Mouse (Mus musculus): ENCODE measurements at regions not wholly inside any gene's neighbourhood (a gene's known extent, or its start where the extent isn't known, plus 50 kb on each side); places are given as distances from the start of the nearest gene placed in this dataset.

GRCm38 (mm10) chr3:38226147-38226546 is 258.5 kb downstream of the Ankrd50 start:
- no peak overlapping the region for H3K9ac ChIP-seq (replicated peaks; ENCODE audit: low read length)
- H3K27ac ChIP-seq (replicated peaks; ENCODE audit: low read depth, low read length): no peak overlapping the region
- H3K9me3 ChIP-seq (replicated peaks; ENCODE audit: control insufficient read depth, low read length): no peaks in the 10 kb centered on the region
- H3K4me3 ChIP-seq (ENCODE audit: low read depth, low read length): no peak overlapping the region
- H3K36me3 ChIP-seq (replicated peaks; ENCODE audit: control insufficient read depth, insufficient read depth, low read depth, low read length): no peaks in the 10 kb centered on the region
- ATAC-seq (replicated peaks; ENCODE audit: insufficient number of reproducible peaks, low FRiP score, low TSS enrichment, low read depth): no peak
- no peaks in the 10 kb centered on the region for H3K4me1 ChIP-seq (ENCODE audit: control insufficient read depth, insufficient read depth, low read length)
- WGBS: 66% methylated on average over 2 of the region's 2 CpGs
- no peak overlapping the region for H3K4me2 ChIP-seq (ENCODE audit: low read depth, low read length)
- H3K27me3 ChIP-seq (ENCODE audit: control insufficient read depth, insufficient read depth, low read length): no peaks in the 10 kb centered on the region
- no peak for DNase-seq (ENCODE audit: low spot score)

GRCm38 (mm10) chr3:38221834-38222215 is 262.8 kb downstream of the Ankrd50 start:
- Histone ChIP-seq H3K9me3 (replicated peaks; ENCODE audit: control insufficient read depth, low read length) (no peaks in the 10 kb centered on the region), H3K4me2 (ENCODE audit: low read depth, low read length) (no peak overlapping the region), H3K4me3 (ENCODE audit: low read depth, low read length) (no peak overlapping the region), H3K36me3 (replicated peaks; ENCODE audit: control insufficient read depth, insufficient read depth, low read depth, low read length) (no peaks in the 10 kb centered on the region), H3K27me3 (ENCODE audit: control insufficient read depth, insufficient read depth, low read length) (no peaks in the 10 kb centered on the region), H3K27ac (replicated peaks; ENCODE audit: low read depth, low read length) (no peak overlapping the region), H3K9ac (replicated peaks; ENCODE audit: low read length) (no peak overlapping the region), H3K4me1 (ENCODE audit: control insufficient read depth, insufficient read depth, low read length) (no peaks in the 10 kb centered on the region)
- DNase-seq (ENCODE audit: low spot score): no peak
- 89% methylated on average over 8 of the region's 8 CpGs for WGBS
- 0 out of 2 replicates have a peak, but pooled peaks have one; percentile 23 for ATAC-seq (replicated peaks; ENCODE audit: insufficient number of reproducible peaks, low FRiP score, low TSS enrichment, low read depth)

DNA sequence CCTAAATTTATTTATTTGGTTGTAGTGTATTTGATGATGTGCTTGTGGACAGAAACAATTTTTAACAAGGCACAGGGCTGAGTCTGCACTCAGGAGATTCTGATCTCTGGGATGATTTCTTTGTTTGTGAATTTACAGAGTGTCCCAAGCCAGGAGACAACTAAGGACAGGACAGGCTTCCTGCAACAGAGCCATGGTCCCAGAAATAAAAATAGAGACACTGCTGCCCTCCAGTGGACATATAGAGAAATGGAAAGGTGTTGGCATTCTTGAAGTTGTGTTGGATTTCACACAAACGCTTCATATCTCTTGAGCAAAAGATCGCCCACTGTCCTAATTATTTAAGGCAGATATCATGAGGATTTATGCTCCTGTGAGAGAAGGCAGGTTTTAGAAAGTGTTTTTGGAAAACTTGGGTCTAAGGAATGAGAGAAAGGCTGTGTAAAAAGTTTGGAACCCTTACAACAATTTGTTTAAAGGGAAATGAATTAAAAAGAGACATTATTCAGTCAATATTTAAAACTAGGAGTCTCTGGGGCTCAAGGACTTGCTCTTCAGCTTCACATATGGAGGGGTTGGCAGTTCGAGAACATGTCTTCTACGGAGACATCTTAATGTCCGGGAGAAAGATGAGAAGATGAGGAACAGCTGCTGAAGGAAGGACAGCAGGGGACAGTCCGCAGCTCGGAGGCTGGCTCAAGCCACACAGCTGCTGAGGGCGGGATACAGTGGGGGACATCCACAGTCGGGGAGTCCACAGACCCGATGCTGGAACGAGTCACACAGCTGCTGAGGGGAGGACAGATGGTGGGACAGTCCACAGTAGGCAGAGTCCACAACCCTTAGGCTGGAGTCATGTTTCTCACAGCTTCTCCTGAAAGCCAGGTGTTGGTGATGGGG is 263.5 kb downstream of the Ankrd50 start:
- 45% methylated on average over 11 of the region's 11 CpGs for WGBS
- no peaks in the 10 kb centered on the region for H3K36me3 ChIP-seq (replicated peaks; ENCODE audit: control insufficient read depth, insufficient read depth, low read depth, low read length)
- H3K4me1 ChIP-seq (ENCODE audit: control insufficient read depth, insufficient read depth, low read length): no peaks in the 10 kb centered on the region
- ATAC-seq (replicated peaks; ENCODE audit: insufficient number of reproducible peaks, low FRiP score, low TSS enrichment, low read depth) (0 out of 2 replicates have a peak, but pooled peaks have one; percentile 73), DNase-seq (ENCODE audit: low spot score) (peak; percentile 78)
- no peak overlapping the region for H3K9ac ChIP-seq (replicated peaks; ENCODE audit: low read length)
- no peak overlapping the region for H3K27ac ChIP-seq (replicated peaks; ENCODE audit: low read depth, low read length)
- no peak overlapping the region for H3K4me3 ChIP-seq (ENCODE audit: low read depth, low read length)
- H3K9me3 ChIP-seq (replicated peaks; ENCODE audit: control insufficient read depth, low read length): no peaks in the 10 kb centered on the region
- no peak overlapping the region for H3K4me2 ChIP-seq (ENCODE audit: low read depth, low read length)
- H3K27me3 ChIP-seq (ENCODE audit: control insufficient read depth, insufficient read depth, low read length): no peaks in the 10 kb centered on the region

DNA sequence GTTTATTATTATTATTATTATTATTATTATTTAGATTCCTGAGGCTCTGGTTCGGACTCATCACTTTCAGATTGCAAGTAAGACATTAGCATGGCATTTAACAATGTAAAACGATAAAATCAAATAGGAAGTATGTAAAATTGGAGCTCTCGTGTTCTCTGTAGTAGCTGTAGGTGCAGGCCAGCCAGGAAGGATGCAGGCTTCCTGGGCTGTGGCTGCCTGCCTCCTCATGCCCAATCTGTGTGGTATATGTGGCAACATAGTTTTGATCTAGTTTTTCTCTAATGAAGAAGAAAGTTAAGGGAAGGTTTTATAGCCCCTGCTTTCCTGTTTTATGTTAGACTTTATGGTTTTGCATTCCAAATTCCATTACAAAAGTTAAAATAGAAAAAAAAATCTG is 275.6 kb downstream of the Ankrd50 start:
- H3K27me3 ChIP-seq (ENCODE audit: control insufficient read depth, insufficient read depth, low read length): no peaks in the 10 kb centered on the region
- no peaks in the 10 kb centered on the region for H3K4me1 ChIP-seq (ENCODE audit: control insufficient read depth, insufficient read depth, low read length)
- H3K9ac ChIP-seq (replicated peaks; ENCODE audit: low read length): no peak overlapping the region
- no peak overlapping the region for H3K4me3 ChIP-seq (ENCODE audit: low read depth, low read length)
- DNase-seq (ENCODE audit: low spot score) (no peak), ATAC-seq (replicated peaks; ENCODE audit: insufficient number of reproducible peaks, low FRiP score, low TSS enrichment, low read depth) (no peak)
- no peak overlapping the region for H3K4me2 ChIP-seq (ENCODE audit: low read depth, low read length)
- H3K36me3 ChIP-seq (replicated peaks; ENCODE audit: control insufficient read depth, insufficient read depth, low read depth, low read length): no peaks in the 10 kb centered on the region
- WGBS: 81% methylated on average over 3 of the region's 3 CpGs
- no peaks in the 10 kb centered on the region for H3K9me3 ChIP-seq (replicated peaks; ENCODE audit: control insufficient read depth, low read length)
- no peak overlapping the region for H3K27ac ChIP-seq (replicated peaks; ENCODE audit: low read depth, low read length)

DNA sequence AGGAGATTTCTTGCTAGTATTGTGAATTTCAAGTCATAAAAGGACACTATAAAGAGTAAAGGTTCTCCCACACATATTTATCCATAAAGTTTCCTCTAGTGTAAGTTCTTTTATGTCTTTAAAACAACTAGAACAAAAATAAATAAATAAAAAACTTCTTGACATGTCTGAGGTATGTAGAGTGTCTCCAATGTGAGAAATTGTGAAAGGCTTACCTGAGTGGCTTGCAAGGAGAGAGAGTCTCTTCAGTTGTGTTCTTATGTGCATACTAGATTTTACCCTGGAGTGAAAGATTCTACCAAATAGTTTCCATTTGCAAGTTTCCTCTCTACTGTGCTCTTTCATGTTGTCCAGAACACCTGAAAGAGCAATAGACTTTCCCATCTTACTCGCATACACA is 276.8 kb downstream of the Ankrd50 start:
- no peaks in the 10 kb centered on the region for H3K27me3 ChIP-seq (ENCODE audit: control insufficient read depth, insufficient read depth, low read length)
- no peak overlapping the region for H3K27ac ChIP-seq (replicated peaks; ENCODE audit: low read depth, low read length)
- H3K4me3 ChIP-seq (ENCODE audit: low read depth, low read length): no peak overlapping the region
- no peak overlapping the region for H3K9ac ChIP-seq (replicated peaks; ENCODE audit: low read length)
- ATAC-seq (replicated peaks; ENCODE audit: insufficient number of reproducible peaks, low FRiP score, low TSS enrichment, low read depth): no peak
- H3K9me3 ChIP-seq (replicated peaks; ENCODE audit: control insufficient read depth, low read length): no peaks in the 10 kb centered on the region
- H3K4me2 ChIP-seq (ENCODE audit: low read depth, low read length): no peak overlapping the region
- DNase-seq (ENCODE audit: low spot score): no peak
- WGBS: 94% methylated on average over 1 of the region's 1 CpGs
- no peaks in the 10 kb centered on the region for H3K36me3 ChIP-seq (replicated peaks; ENCODE audit: control insufficient read depth, insufficient read depth, low read depth, low read length)
- no peaks in the 10 kb centered on the region for H3K4me1 ChIP-seq (ENCODE audit: control insufficient read depth, insufficient read depth, low read length)

DNA sequence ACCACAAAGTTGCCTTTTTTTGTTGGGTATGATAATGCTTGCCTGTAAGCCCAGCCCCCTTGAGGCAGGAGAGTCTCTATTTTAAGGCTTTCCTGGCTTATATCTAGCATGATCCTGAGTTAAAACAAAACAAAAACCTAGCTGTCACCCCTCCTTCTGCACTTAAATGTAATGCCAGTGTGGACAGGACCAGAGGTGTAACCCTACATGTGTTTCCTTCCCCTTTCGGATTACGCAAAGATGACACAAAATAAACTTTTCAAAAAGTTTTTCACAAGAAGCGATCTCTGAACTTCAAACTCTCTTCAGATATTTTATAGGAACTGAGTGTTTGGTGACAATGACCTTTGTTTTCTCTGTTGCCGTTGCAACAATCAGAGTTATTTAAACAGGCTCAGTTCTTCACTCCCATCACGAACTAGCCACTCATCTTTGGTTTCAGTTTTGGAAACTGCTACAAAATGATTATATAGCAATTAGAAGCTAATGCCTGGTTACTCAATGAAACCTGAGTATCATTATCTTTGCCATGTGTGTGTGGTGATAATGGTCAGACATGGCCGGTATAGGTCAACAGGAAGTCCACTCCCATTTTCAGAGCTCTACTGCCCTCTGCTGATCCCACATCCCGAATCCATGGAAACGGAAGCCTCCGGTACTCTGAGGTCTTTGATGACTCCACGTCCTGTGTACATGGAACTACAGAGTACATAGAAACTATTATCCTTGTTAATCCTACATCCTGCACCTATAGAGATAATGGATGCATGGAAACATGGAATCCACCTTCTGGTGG is 282.6 kb downstream of the Ankrd50 start:
- no peak for ATAC-seq (replicated peaks; ENCODE audit: insufficient number of reproducible peaks, low FRiP score, low TSS enrichment, low read depth)
- H3K36me3 ChIP-seq (replicated peaks; ENCODE audit: control insufficient read depth, insufficient read depth, low read depth, low read length): no peaks in the 10 kb centered on the region
- 69% methylated on average over 10 of the region's 10 CpGs for WGBS

DNA sequence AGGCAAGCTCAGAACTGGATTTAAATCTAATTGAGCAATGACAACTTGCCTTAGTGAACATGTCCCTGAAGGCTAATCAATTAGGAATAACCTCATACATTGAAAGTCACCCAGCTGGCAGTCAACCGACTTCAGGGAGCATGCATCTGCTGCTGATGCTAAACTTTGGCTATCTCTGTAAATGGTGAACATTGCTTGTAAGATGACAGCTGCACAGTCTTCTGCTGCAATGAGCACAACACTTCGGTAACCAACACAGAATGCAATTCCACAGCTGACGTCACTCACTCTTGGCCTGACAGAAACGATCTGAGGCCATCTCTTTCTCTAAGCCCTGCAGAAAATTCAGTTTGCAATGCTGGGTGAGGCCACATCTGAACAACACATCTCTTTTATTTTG is 290.6 kb downstream of the Ankrd50 start:
- ATAC-seq (replicated peaks; ENCODE audit: insufficient number of reproducible peaks, low FRiP score, low TSS enrichment, low read depth) (no peak), DNase-seq (ENCODE audit: low spot score) (no peak)
- Histone ChIP-seq H3K9ac (replicated peaks; ENCODE audit: low read length) (no peak overlapping the region), H3K27ac (replicated peaks; ENCODE audit: low read depth, low read length) (no peak overlapping the region), H3K4me2 (ENCODE audit: low read depth, low read length) (no peak overlapping the region), H3K27me3 (ENCODE audit: control insufficient read depth, insufficient read depth, low read length) (no peaks in the 10 kb centered on the region), H3K4me1 (ENCODE audit: control insufficient read depth, insufficient read depth, low read length) (no peaks in the 10 kb centered on the region), H3K9me3 (replicated peaks; ENCODE audit: control insufficient read depth, low read length) (no peaks in the 10 kb centered on the region), H3K36me3 (replicated peaks; ENCODE audit: control insufficient read depth, insufficient read depth, low read depth, low read length) (no peaks in the 10 kb centered on the region), H3K4me3 (ENCODE audit: low read depth, low read length) (no peak overlapping the region)
- 79% methylated on average over 4 of the region's 4 CpGs for WGBS

More for the DNA sequence above, 282.6 kb downstream of the Ankrd50 start:
- H3K27ac ChIP-seq (replicated peaks; ENCODE audit: low read depth, low read length): no peak overlapping the region
- H3K4me3 ChIP-seq (ENCODE audit: low read depth, low read length): no peak overlapping the region
- no peak overlapping the region for H3K9ac ChIP-seq (replicated peaks; ENCODE audit: low read length)
- H3K4me1 ChIP-seq (ENCODE audit: control insufficient read depth, insufficient read depth, low read length): no peaks in the 10 kb centered on the region
- peak; percentile 64 for DNase-seq (ENCODE audit: low spot score)
- H3K4me2 ChIP-seq (ENCODE audit: low read depth, low read length): no peak overlapping the region
- no peaks in the 10 kb centered on the region for H3K9me3 ChIP-seq (replicated peaks; ENCODE audit: control insufficient read depth, low read length)
- H3K27me3 ChIP-seq (ENCODE audit: control insufficient read depth, insufficient read depth, low read length): no peaks in the 10 kb centered on the region

- Histone ChIP-seq H3K4me3 (ENCODE audit: low read depth, low read length) (no peak overlapping the region), H3K27me3 (ENCODE audit: control insufficient read depth, insufficient read depth, low read length) (no peaks in the 10 kb centered on the region), H3K9ac (replicated peaks; ENCODE audit: low read length) (no peak overlapping the region), H3K36me3 (replicated peaks; ENCODE audit: control insufficient read depth, insufficient read depth, low read depth, low read length) (no peaks in the 10 kb centered on the region), H3K4me2 (ENCODE audit: low read depth, low read length) (no peak overlapping the region), H3K27ac (replicated peaks; ENCODE audit: low read depth, low read length) (no peak overlapping the region), H3K4me1 (ENCODE audit: control insufficient read depth, insufficient read depth, low read length) (no peaks in the 10 kb centered on the region), H3K9me3 (replicated peaks; ENCODE audit: control insufficient read depth, low read length) (no peaks in the 10 kb centered on the region)
- DNase-seq (ENCODE audit: low spot score) (no peak), ATAC-seq (replicated peaks; ENCODE audit: insufficient number of reproducible peaks, low FRiP score, low TSS enrichment, low read depth) (no peak)
- 92% methylated on average over 3 of the region's 3 CpGs for WGBS
Observed at GRCm38 (mm10) chr3:38187406-38187896, 297.2 kb downstream of the Ankrd50 start.
